Mouse (Mus musculus) heart, adult 2 months (tissue): ENCODE data around the gene Cdh3. TPM values are rescaled to one million over a fixed set of nuclear protein-coding genes. Genes with fewer than 3 reads are reported as not detected.
A peak's percentile ranks its signal among the peaks of the same experiment; 100 is the strongest.

Source experiments
- DNase-seq, 2 experiments: peaks; one replicate each; pipeline ENCODE4 v3.0.0; 2021
- H3K27ac ChIP-seq: fragments of 200-600 bp; 2 replicates; pipeline ENCODE4 v1.8.1; 2022
- H3K27me3 ChIP-seq: fragments of 200-500 bp; 2 replicates; pipeline ENCODE4 v1.6.1; 2012; ENCODE audit warnings: mild to moderate bottlenecking, low read length, inconsistent platforms, mixed read lengths; ENCODE audit not compliant: control insufficient read depth, insufficient read depth
- H3K36me3 ChIP-seq: fragments of 200-500 bp; 2 replicates; pipeline ENCODE4 v1.6.1; 2012; ENCODE audit warnings: low read length, inconsistent platforms; ENCODE audit not compliant: control insufficient read depth, insufficient read depth
- H3K4me1 ChIP-seq: fragments of 200-500 bp; 2 replicates; pipeline ENCODE4 v1.6.1; 2011; ENCODE audit warnings: low read length; ENCODE audit not compliant: control insufficient read depth, insufficient read depth
- H3K4me3 ChIP-seq: fragments of 200-600 bp; 2 replicates; pipeline ENCODE4 v1.8.1; 2022
- H3K79me2 ChIP-seq: fragments of 200-500 bp; replicated peaks from 2 replicates; pipeline ENCODE4 v1.6.1; 2012; ENCODE audit warnings: mild to moderate bottlenecking, inconsistent platforms, low read length, moderate library complexity, mixed read lengths; ENCODE audit not compliant: control insufficient read depth, insufficient read depth
- H3K9ac ChIP-seq: fragments of 200-500 bp; 2 replicates; pipeline ENCODE4 v1.6.1; 2012; ENCODE audit warnings: low read depth, mild to moderate bottlenecking, control low read depth, inconsistent platforms, low read length, mixed read lengths
- CTCF ChIP-seq: fragments of 200-600 bp; IDR thresholded peaks from 2 replicates; pipeline ENCODE4 v1.8.1; 2022; ENCODE audit warnings: antibody characterized with exemption, mild to moderate bottlenecking, moderate library complexity
- EP300 ChIP-seq: fragments of 200-500 bp; IDR thresholded peaks from 2 replicates; pipeline ENCODE4 v1.6.1; 2011; ENCODE audit warnings: low read depth, low read length, control low read depth; ENCODE audit not compliant: insufficient read depth
- POLR2A ChIP-seq: fragments of 200-500 bp; IDR thresholded peaks from 2 replicates; pipeline ENCODE4 v1.6.1; 2011; ENCODE audit warnings: mild to moderate bottlenecking, low read depth, low read length, control low read depth; ENCODE audit not compliant: insufficient read depth
- WGBS: fragments of 180-500 bp; shearing (Covaris S2); methylation state at CpG from one replicate; pipeline ENCODE4 v1.1.7; 2018; 5-methylcytosine and 5-hydroxymethylcytosine counted together
- intact Hi-C: fragments of 180-260 bp; cut with DNase I; formaldehyde crosslinking; loops from one replicate; pipeline ENCODE4 v1.15.1; 2025
- polyA plus RNA-seq: library from polyadenylated mRNA; depleted of rRNA; stranded (reverse); fragments of >200 nt; gene quantifications from 2 replicates; pipeline ENCODE4 v1.2.3, GENCODE M21; 2012
- total RNA-seq, 2 experiments: library from RNA; stranded (reverse); gene quantifications; 2 replicates each; pipeline ENCODE4 v1.2.3; 2021

Gene Cdh3
- total and polyA plus RNA-seq, 3 experiments = 0.91 to 1.4 (median 1.1) TPM

GRCm38 (mm10) chr8:106511065-106511501, 392 bp downstream of the Cdh3 start:
- peaks cover 1% of the 10 kb centered on the region for H3K4me1 ChIP-seq
- 2% methylated on average over 22 of the region's 22 CpGs for WGBS
- peaks cover 15% of the 10 kb centered on the region for H3K27me3 ChIP-seq
- intact Hi-C loops = no loop called here
- H3K27ac ChIP-seq = no peak overlapping the region
- H3K9ac ChIP-seq = no peak overlapping the region
- TF ChIP-seq CTCF = no peak
- TF ChIP-seq POLR2A = no peak
- TF ChIP-seq EP300 = no peak
- no peaks in the 10 kb centered on the region for H3K36me3 ChIP-seq
- DNase-seq = peak in 1 of 2 experiments; percentile 19
- H3K4me3 ChIP-seq = peak overlapping the region; percentile 23; the same call in 1 of the 2 replicates
- H3K79me2 ChIP-seq = no peaks in the 10 kb centered on the region

DNA sequence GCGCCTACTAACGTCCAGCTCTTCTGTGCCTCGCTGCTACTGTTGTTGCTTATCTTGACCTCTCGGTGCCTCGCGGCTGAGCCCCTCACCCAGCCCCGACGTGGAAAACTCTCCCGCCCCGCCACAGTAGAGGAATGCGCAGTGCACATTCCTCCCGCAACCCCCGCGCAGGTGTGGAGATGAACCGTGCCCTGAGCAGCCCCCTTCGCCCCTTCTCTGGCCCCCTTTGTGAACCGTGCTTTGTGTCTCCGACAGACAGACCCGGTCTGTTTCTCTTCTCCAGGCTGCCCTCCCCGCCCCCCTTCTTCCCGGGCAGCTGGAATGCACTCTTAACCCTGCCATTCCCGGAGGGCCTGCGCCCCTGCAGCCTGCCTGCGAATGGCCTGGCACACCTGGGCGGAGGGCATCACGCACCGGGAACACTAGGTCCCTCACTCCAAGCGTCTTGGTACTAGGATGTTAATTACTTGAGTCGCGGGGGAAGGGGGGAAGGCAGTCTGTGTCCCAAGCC, 895 bp downstream of the Cdh3 start:
- no peak overlapping the region for H3K9ac ChIP-seq
- WGBS = 3% methylated on average over 30 of the region's 30 CpGs
- H3K36me3 ChIP-seq = no peaks in the 10 kb centered on the region
- TF ChIP-seq POLR2A = no peak
- no peak for TF ChIP-seq CTCF
- no peak for TF ChIP-seq EP300
- H3K27ac ChIP-seq = no peak overlapping the region
- H3K27me3 ChIP-seq = peaks cover 15% of the 10 kb centered on the region
- H3K4me3 ChIP-seq = peak overlapping the region; percentile 23
- peaks cover 1% of the 10 kb centered on the region for H3K4me1 ChIP-seq
- no peaks in the 10 kb centered on the region for H3K79me2 ChIP-seq
- DNase-seq = peak in 1 of 2 experiments; percentile 28
- intact Hi-C loops = no loop called here

DNA sequence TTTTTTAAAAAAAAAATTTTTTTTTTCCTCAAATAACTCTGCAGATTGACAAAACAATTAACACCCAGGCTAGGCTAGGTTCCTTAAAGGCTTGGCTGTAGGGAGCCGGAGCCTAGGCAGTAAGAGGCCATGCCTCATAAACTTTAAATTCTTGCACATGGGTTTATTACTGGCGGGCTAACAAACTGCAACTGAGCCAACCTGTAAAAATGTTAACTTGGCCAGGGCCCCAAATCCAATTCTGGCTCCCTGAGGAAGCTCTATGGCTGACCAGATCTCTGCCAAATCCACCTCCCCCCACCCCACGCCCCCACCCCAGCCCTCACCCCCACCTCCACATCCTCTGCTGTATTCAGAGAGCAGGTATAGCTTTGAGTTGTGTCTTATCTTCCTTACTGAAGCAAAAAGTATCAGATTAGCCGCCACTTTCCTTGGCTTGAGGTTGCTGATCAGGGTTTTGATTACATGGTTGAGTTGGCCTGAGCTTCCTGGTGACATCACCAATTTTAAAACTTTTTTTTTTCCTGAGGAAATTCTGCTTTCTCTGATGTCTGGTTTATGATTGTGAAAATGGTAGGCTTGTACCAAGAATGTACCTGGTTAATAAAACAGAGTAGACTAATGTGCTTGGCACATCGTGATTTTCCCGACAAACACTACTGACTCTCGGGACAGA, 1.9 kb downstream of the Cdh3 start:
- TF ChIP-seq POLR2A = no peak
- no peak for TF ChIP-seq EP300
- TF ChIP-seq CTCF = no peak
- H3K4me1 ChIP-seq = peaks cover 1% of the 10 kb centered on the region
- no peak for DNase-seq
- no peak overlapping the region for H3K27ac ChIP-seq
- H3K36me3 ChIP-seq = no peaks in the 10 kb centered on the region
- peaks cover 15% of the 10 kb centered on the region for H3K27me3 ChIP-seq
- H3K79me2 ChIP-seq = no peaks in the 10 kb centered on the region
- no peak overlapping the region for H3K9ac ChIP-seq
- intact Hi-C loops = no loop called here
- 60% methylated on average over 7 of the region's 7 CpGs for WGBS
- no peak overlapping the region for H3K4me3 ChIP-seq

- 59% methylated on average over 1 of the region's 1 CpGs for WGBS
- no peak for DNase-seq
- Histone ChIP-seq H3K27me3 (peaks cover 8% of the 10 kb centered on the region), H3K9ac (no peak overlapping the region), H3K27ac (no peak overlapping the region), H3K4me1 (no peaks in the 10 kb centered on the region; the same call in 1 of the 2 replicates), H3K79me2 (no peaks in the 10 kb centered on the region), H3K36me3 (no peaks in the 10 kb centered on the region), H3K4me3 (no peak overlapping the region)
- intact Hi-C loops = no loop called here
- TF ChIP-seq EP300 (no peak), CTCF (no peak), POLR2A (no peak)
Observed at GRCm38 (mm10) chr8:106515946-106516479, 5.3 kb downstream of the Cdh3 start.

- H3K27me3 ChIP-seq = peaks cover 2% of the 10 kb centered on the region; the same call in 1 of the 2 replicates
- no peaks in the 10 kb centered on the region for H3K79me2 ChIP-seq
- H3K36me3 ChIP-seq = no peaks in the 10 kb centered on the region
- no peak overlapping the region for H3K4me3 ChIP-seq
- WGBS = 21% methylated on average over 2 of the region's 2 CpGs
- intact Hi-C loops = no loop called here
- no peak overlapping the region for H3K27ac ChIP-seq
- no peaks in the 10 kb centered on the region for H3K4me1 ChIP-seq
- TF ChIP-seq CTCF (no peak), POLR2A (no peak), EP300 (no peak)
- no peak for DNase-seq
- no peak overlapping the region for H3K9ac ChIP-seq
Observed at GRCm38 (mm10) chr8:106516581-106516980, 5.9 kb downstream of the Cdh3 start.

- 7% methylated on average over 3 of the region's 3 CpGs for WGBS
- DNase-seq = no peak
- H3K36me3 ChIP-seq = no peaks in the 10 kb centered on the region
- no peaks in the 10 kb centered on the region for H3K4me1 ChIP-seq
- TF ChIP-seq CTCF (no peak), EP300 (no peak), POLR2A (no peak)
- no peaks in the 10 kb centered on the region for H3K79me2 ChIP-seq
- H3K27ac ChIP-seq = no peak overlapping the region
- H3K27me3 ChIP-seq = no peaks in the 10 kb centered on the region
- intact Hi-C loops = no loop called here
- no peak overlapping the region for H3K9ac ChIP-seq
- no peak overlapping the region for H3K4me3 ChIP-seq
Observed at GRCm38 (mm10) chr8:106518763-106519162, 8.1 kb downstream of the Cdh3 start.
